Mouse (Mus musculus) heart, embryonic 16.5 days (tissue): ENCODE measurements around the gene Tmem14c. TPM values are rescaled to one million over a fixed set of nuclear protein-coding genes. Genes with fewer than 3 reads are reported as not detected.

Experiments
- ATAC-seq: fragments of 200-750 bp; cut with Nextera tagmentation; replicated peaks from 2 replicates; pipeline ENCODE4 v1.8.0; 2017; ENCODE audit warnings: moderate number of reproducible peaks; ENCODE audit not compliant: insufficient read depth, low FRiP score; ENCODE audit errors: extremely low read depth
- H3K27ac ChIP-seq: fragments of 300-500 bp; sonication (generic); 2 replicates; pipeline ENCODE4 v1.5.1; 2014; ENCODE audit warnings: mild to moderate bottlenecking, low read length, control low read depth, moderate library complexity
- H3K27me3 ChIP-seq: fragments of 300-500 bp; sonication (generic); 2 replicates; pipeline ENCODE4 v1.6.1; 2014; ENCODE audit warnings: low read length, mixed read lengths; ENCODE audit not compliant: control insufficient read depth, insufficient read depth
- H3K36me3 ChIP-seq: fragments of 300-500 bp; sonication (generic); 2 replicates; pipeline ENCODE4 v1.6.1; 2014; ENCODE audit not compliant: control insufficient read depth, insufficient read depth
- H3K4me1 ChIP-seq: fragments of 300-500 bp; sonication (generic); 2 replicates; pipeline ENCODE4 v1.6.1; 2014; ENCODE audit warnings: low read length, mixed read lengths; ENCODE audit not compliant: control insufficient read depth, insufficient read depth
- H3K4me2 ChIP-seq: fragments of 300-500 bp; sonication (generic); 2 replicates; pipeline ENCODE4 v1.6.1; 2014; ENCODE audit warnings: low read depth, mild to moderate bottlenecking, control low read depth, low read length
- H3K4me3 ChIP-seq: fragments of 300-500 bp; sonication (generic); 2 replicates; pipeline ENCODE4 v1.5.1; 2014; ENCODE audit warnings: mild to moderate bottlenecking, control low read depth, low read length
- H3K9ac ChIP-seq: fragments of 300-500 bp; sonication (generic); 2 replicates; pipeline ENCODE4 v1.6.1; 2014; ENCODE audit warnings: low read length, control low read depth
- H3K9me3 ChIP-seq: fragments of 300-500 bp; sonication (generic); replicated peaks from 2 replicates; pipeline ENCODE4 v1.6.1; 2016; ENCODE audit warnings: low read length; ENCODE audit not compliant: control insufficient read depth
- WGBS: fragments of 180-500 bp; shearing (Covaris S2); extraction: QIAGEN DNeasy Blood & Tissue Kit; methylation state at CpG from one replicate; pipeline ENCODE4 v1.1.7; 2014; 5-methylcytosine and 5-hydroxymethylcytosine counted together
- polyA plus RNA-seq: library from polyadenylated mRNA; unstranded; fragments of >200 nt; fragmentation: Nextera tagmentation; extraction: Ambion mirVana; gene quantifications from 2 replicates; pipeline ENCODE4 v1.2.1, GENCODE M21; 2015

The Tmem14c gene
- polyA plus RNA-seq, 1 experiment from 2014 or later = 237 TPM

DNA sequence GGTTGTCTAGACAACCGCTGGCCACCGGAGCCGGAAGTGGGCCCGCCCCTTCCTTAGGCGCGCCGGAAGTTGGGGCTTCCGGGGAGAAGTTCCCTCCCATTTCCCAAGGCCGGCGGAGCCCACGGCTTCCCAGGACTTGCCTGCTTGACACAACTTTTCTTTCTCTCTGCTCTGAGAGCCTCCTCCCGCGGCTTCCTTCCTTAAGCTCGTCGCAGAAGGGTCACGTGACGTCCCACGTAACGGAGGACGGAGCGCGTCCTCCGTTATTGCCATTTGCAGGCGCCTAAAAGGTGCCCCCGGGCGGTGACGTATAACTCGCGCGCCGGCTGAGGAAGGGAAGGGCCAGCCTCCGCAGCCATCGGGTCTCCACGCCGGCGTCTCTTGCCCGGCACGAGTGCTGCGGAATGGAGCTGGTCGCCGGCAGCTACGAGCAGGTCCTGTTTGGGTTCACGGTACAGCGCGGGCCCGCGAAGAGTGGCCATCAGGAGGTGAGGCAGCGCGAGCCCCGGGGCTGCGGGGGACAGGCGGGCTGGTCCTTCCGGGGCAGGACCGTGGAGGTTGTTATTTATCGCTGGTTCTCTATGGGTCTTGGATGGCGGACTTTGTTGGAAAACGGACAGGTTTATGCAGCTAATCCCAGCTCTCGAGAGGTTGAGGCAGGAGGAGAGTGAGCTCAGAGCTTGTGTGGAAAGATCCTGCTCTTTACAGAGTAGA, 15.0 kb upstream of the Tmem14c start, which contains the start of gene Pak1ip1:
Gene Pak1ip1 (plus strand): TSS at position 98 of the 714 bp plus-strand sequence.
- Histone ChIP-seq H3K4me2 (peak within 1 kb of the TSS; percentile 80), H3K9ac (peak within 1 kb of the TSS; percentile 94), H3K9me3 (no peaks in the 10 kb centered on the region), H3K36me3 (peaks cover 11% of the 10 kb centered on the region), H3K4me1 (peaks cover 11% of the 10 kb centered on the region), H3K27ac (peak within 1 kb of the TSS; percentile 95), H3K4me3 (peak within 1 kb of the TSS; percentile 100), H3K27me3 (no peaks in the 10 kb centered on the region)
- ATAC-seq = peak; percentile 95
- under 1% methylated on average over 58 of the region's 58 CpGs for WGBS

DNA sequence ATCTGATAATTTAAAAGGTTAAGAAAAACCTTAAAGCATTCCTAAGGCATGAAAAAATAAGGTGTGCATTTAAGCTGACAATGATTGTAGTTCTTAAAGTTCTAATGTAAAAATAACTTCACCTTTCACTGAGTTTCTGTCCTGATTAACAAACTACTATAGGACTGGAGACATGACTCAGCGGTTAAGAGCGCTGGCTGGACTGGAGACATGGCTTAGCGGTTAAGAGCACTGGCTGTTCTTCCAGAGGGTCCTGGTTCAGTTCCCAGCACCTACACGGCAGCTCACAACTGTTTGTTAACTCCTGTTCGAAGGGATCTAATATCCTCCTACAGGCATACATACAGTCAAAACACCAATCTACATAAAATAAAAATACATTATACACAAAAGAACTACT, 14.1 kb upstream of the Tmem14c start:
- no peak overlapping the region for H3K9ac ChIP-seq

DNA sequence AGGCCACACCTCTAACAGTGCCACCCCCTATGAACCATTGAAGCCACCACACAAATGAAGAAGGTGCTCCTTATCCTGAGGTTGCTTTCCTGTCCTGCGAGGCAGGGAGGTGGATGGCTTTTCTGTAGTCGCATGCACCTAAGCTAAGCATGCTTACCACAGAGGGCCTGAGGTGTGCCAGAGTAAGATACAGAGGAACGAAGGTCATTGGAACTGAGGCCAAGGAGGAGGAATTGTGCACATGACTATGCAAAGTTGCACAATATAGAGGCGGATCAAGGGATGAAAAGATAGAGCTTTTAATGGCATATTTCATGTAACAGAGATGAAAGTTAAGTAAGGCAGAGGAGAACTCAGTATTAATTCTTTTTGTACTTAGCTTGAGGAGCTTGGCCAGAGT, 9.8 kb upstream of the Tmem14c start:
- H3K27ac ChIP-seq = no peak overlapping the region
- peaks cover 7% of the 10 kb centered on the region for H3K4me1 ChIP-seq
- H3K4me3 ChIP-seq = no peak overlapping the region
- no peak for ATAC-seq
- H3K4me2 ChIP-seq = no peak overlapping the region
- WGBS = 95% methylated on average over 4 of the region's 4 CpGs
- no peak overlapping the region for H3K9ac ChIP-seq
- H3K9me3 ChIP-seq = no peaks in the 10 kb centered on the region
- H3K27me3 ChIP-seq = no peaks in the 10 kb centered on the region
- H3K36me3 ChIP-seq = peaks cover 39% of the 10 kb centered on the region

More for the DNA sequence above, 14.1 kb upstream of the Tmem14c start:
- peaks cover 11% of the 10 kb centered on the region for H3K4me1 ChIP-seq
- H3K4me3 ChIP-seq = no peak overlapping the region
- whole genome bisulfite sequencing = 82% methylated on average over 5 of the region's 5 CpGs
- H3K36me3 ChIP-seq = peaks cover 13% of the 10 kb centered on the region
- no peak overlapping the region for H3K27ac ChIP-seq
- H3K4me2 ChIP-seq = peak overlapping the region; percentile 80
- ATAC-seq = no peak
- H3K9me3 ChIP-seq = no peaks in the 10 kb centered on the region
- H3K27me3 ChIP-seq = no peaks in the 10 kb centered on the region

DNA sequence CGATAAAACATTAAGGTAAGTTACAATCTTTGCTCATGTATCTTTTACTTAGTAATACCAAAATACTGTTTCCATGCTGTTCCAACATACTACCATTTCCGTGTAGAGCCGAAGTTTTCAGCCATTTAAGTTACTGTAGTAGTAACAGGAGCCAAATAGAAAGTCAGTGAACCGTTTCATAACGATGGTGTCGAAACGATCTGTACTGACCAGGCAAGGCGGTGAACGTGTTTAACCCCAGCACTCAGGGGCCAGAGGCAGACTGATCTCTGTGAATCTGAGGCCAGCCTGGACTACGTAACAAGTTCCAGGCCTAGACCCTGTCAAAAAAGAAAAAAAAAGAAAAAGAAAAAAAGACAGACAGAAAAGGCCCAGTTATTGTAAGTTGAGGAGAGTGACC, 7.8 kb upstream of the Tmem14c start:
- Histone ChIP-seq H3K9ac (no peak overlapping the region), H3K27ac (no peak overlapping the region), H3K4me2 (no peak overlapping the region), H3K36me3 (peaks cover 48% of the 10 kb centered on the region), H3K9me3 (no peaks in the 10 kb centered on the region), H3K4me1 (no peaks in the 10 kb centered on the region), H3K27me3 (no peaks in the 10 kb centered on the region), H3K4me3 (no peak overlapping the region)
- no peak for ATAC-seq
- WGBS = 91% methylated on average over 10 of the region's 10 CpGs

DNA sequence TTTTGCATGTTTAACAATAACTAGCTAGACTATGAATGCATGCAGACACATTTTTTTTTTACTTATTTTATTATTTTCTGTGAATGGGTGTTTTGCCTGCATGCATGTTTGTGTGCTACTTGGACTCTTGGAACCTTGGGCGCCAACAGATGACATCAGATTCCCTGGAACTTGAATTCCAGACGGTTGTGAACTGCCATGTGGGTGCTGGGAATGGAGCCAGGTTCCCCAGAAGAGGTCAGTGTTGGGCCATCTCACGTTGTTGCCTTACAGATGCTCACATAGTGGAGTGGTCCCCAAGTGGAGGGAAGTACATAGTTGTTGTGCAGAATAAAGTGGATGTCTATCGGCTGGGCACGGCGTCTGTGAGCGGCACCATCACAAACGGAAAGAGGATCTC, 7.1 kb upstream of the Tmem14c start:
- no peak for ATAC-seq
- no peak overlapping the region for H3K27ac ChIP-seq
- no peak overlapping the region for H3K9ac ChIP-seq
- no peaks in the 10 kb centered on the region for H3K27me3 ChIP-seq
- H3K4me3 ChIP-seq = no peak overlapping the region
- H3K36me3 ChIP-seq = peaks cover 48% of the 10 kb centered on the region
- H3K4me2 ChIP-seq = no peak overlapping the region
- H3K4me1 ChIP-seq = no peaks in the 10 kb centered on the region
- WGBS = 76% methylated on average over 8 of the region's 8 CpGs
- H3K9me3 ChIP-seq = no peaks in the 10 kb centered on the region

DNA sequence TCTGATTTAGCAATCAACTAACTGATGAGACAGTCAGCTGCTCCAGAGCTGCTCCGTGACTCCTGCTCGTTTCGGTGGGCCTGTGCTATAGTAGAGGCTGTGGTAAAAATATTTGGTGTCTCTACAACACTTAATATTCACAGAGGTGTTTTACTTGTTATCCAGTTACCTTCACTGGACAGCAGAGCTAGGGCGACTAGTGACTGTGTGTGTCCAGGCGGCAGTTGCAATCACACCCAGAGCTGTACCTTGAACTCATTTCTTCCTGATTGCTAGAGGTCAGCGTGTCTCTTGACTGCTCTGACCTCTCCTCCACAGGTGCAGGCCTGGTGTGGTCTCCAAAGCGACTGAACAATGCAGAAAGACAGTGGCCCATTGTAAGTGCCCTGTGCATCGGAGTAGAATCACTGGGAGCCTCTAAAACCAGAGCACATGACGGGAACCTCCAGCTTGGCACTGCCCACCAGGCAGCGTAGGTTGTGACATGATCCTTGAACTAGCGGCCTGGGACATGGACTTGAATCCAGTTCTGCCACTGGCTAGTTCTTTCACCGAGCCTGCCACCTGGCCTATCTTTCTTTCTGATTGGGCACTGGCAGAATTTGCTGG, 809 bp downstream of the Tmem14c start:
- Histone ChIP-seq H3K9ac (peak overlapping the region; percentile 80), H3K4me3 (peak overlapping the region; percentile 76), H3K4me2 (peak overlapping the region; percentile 67), H3K9me3 (no peaks in the 10 kb centered on the region), H3K4me1 (peaks cover 16% of the 10 kb centered on the region), H3K27ac (peak overlapping the region; percentile 91), H3K27me3 (no peaks in the 10 kb centered on the region), H3K36me3 (peaks cover 18% of the 10 kb centered on the region)
- ATAC-seq = no peak
- WGBS = 45% methylated on average over 12 of the region's 12 CpGs

DNA sequence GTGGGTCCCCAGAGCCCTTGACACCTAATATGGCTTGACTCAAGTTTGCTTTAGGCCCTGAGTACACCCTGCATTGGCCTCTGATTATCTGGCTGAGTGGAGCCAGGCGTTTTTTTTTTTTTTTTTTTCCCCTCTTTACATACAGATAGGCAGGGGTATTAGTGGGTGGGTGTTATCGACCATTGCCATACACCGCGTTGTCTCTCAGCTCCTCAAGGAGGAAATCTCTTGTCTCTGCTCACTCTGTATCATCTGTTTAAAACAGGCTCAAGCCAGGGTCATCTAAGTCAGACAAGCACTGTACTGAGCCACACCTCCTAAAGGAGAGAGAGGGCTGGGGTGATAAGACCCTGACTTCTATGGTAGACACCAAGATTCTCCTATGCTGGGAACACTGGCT, 1.7 kb downstream of the Tmem14c start:
- H3K36me3 ChIP-seq = peaks cover 19% of the 10 kb centered on the region
- 51% methylated on average over 4 of the region's 4 CpGs for WGBS
- H3K27ac ChIP-seq = no peak overlapping the region
- ATAC-seq = no peak
- no peaks in the 10 kb centered on the region for H3K27me3 ChIP-seq
- H3K4me3 ChIP-seq = no peak overlapping the region
- H3K9me3 ChIP-seq = no peaks in the 10 kb centered on the region
- H3K4me1 ChIP-seq = peaks cover 16% of the 10 kb centered on the region
- H3K9ac ChIP-seq = no peak overlapping the region
- H3K4me2 ChIP-seq = peak overlapping the region; percentile 67

DNA sequence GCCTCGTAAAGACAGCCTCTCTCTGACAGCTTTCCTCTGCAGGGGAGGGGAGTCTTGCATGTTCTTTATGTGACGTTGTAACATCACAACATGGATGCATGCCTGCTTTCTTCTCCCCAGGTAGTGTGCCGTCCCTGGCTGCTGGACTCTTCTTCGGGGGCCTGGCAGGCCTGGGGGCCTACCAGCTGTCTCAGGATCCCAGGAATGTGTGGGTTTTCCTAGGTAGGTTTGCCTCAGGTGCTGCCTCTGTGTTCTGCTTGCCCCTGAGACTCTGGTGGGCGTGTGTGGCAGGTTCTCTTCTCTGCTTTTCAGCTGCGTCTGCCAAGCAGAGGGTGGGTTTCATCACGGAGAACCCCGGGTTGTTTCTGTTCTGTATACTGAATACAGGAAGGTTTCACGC, 2.1 kb downstream of the Tmem14c start:
- no peak for ATAC-seq
- H3K27ac ChIP-seq = no peak overlapping the region
- peaks cover 16% of the 10 kb centered on the region for H3K4me1 ChIP-seq
- peaks cover 22% of the 10 kb centered on the region for H3K36me3 ChIP-seq
- no peak overlapping the region for H3K4me2 ChIP-seq
- H3K9me3 ChIP-seq = no peaks in the 10 kb centered on the region
- 86% methylated on average over 9 of the region's 9 CpGs for WGBS
- H3K9ac ChIP-seq = no peak overlapping the region
- no peak overlapping the region for H3K4me3 ChIP-seq
- no peaks in the 10 kb centered on the region for H3K27me3 ChIP-seq

DNA sequence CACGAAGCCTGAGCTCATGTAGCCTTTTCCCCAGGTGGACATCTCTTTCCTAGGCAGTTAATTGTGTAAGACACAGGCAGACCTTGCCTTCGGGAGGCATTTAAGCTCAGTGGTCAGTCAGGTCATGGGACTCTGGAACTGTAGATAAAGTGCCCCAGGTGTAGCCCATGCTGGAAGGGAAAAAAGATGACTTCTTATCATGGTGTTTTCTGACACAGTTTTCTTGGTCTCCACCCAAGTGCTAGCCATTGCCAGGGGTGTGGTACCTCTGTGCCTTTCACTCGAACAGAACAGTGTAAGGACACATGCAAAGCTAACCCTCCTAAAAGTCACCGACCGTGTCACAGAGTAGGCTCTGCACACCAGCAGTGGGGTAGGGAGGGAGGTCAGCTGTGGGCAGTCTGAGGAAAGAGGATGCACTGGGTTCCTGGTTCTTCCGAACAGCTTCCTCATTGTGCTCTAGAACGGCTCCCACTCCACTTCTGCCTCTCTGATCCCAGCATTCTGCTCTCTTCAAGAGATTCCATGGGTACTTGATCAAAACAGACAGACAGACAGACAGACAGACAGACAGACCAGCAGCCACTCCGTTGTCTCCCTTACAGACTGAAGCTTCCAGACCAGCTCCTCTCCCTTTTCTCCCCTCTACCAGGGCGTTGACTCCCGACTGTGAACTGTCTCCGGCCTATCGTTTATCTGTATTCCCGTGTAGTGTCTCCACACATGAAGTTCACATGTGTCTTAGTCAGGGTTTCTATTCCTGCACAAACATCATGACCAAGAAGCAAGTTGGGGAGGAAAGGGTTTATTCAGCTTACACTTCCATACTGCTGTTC, 2.9 kb downstream of the Tmem14c start:
- H3K36me3 ChIP-seq = peaks cover 27% of the 10 kb centered on the region
- H3K27ac ChIP-seq = no peak overlapping the region
- 91% methylated on average over 13 of the region's 13 CpGs for WGBS
- no peaks in the 10 kb centered on the region for H3K9me3 ChIP-seq
- no peak overlapping the region for H3K4me3 ChIP-seq
- no peak overlapping the region for H3K9ac ChIP-seq
- H3K4me1 ChIP-seq = peaks cover 16% of the 10 kb centered on the region
- no peak overlapping the region for H3K4me2 ChIP-seq
- ATAC-seq = no peak
- H3K27me3 ChIP-seq = no peaks in the 10 kb centered on the region
